In genomic region chr3:22089825-22090224, GRCm38 (mm10) we compare ENCODE assay signal across 11 mouse cellular contexts. TPM values are rescaled to one million over a fixed set of nuclear protein-coding genes. Genes with fewer than 3 reads are reported as not detected.
DNase-seq lines count a peak whose midpoint lies in the region; ATAC-seq lines count a peak whose summit lies in the region.
"Had no signal": no experiment of that assay in that cellular context is flagged by ENCODE, and none has a peak within 500 bp of the region (broad histone marks: within the 10 kb centered on the region; RNA-seq: fewer than 3 reads in every experiment).

No protein-coding gene starts in this region.

- 65% methylated on average over 3 of the region's 3 CpGs for WGBS in heart, embryonic 16.5 days
- 70% methylated on average over 3 of the region's 3 CpGs for WGBS in heart, embryonic 10.5 days
- WGBS in intestine, embryonic 15.5 days, result 69% methylated on average over 3 of the region's 3 CpGs
- WGBS in midbrain, embryonic 13.5 days, result 91% methylated on average over 3 of the region's 3 CpGs

- ATAC-seq in heart, embryonic 16.5 days (replicated peaks; ENCODE audit: extremely low read depth, insufficient read depth, low FRiP score), result no peak
- ATAC-seq in megakaryocyte, adult 5-6 weeks (ENCODE audit: poor library complexity, severe bottlenecking), result no peak
- ATAC-seq in intestine, embryonic 15.5 days, result no peak
- no peak for ATAC-seq in midbrain, embryonic 13.5 days
- ATAC-seq: midbrain, embryonic 15.5 days had no signal

- no peak for DNase-seq in heart, embryonic 10.5 days (ENCODE audit: low spot score)
- DNase-seq in cerebellum, postnatal 25 days, result no peak
- DNase-seq in left cerebral cortex, adult 11 months (ENCODE audit: low spot score), result no peak
- DNase-seq: layer of hippocampus, postnatal 36 days; thymus, adult 18-20 months had no signal

- H3K9me3 ChIP-seq in heart, embryonic 16.5 days (replicated peaks; ENCODE audit: control insufficient read depth, low read length), result no peaks in the 10 kb centered on the region
- H3K9me3 ChIP-seq in heart, embryonic 10.5 days, result no peaks in the 10 kb centered on the region
- H3K9me3 ChIP-seq in megakaryocyte, embryonic 14.5 days, result no peaks in the 10 kb centered on the region
- H3K9me3 ChIP-seq in intestine, embryonic 15.5 days, result no peaks in the 10 kb centered on the region
- H3K9me3 ChIP-seq in midbrain, embryonic 13.5 days, result no peaks in the 10 kb centered on the region
- H3K9me3 ChIP-seq: midbrain, embryonic 15.5 days had no signal

- no peak overlapping the region for H3K4me3 ChIP-seq in heart, embryonic 16.5 days (ENCODE audit: low read length)
- H3K4me3 ChIP-seq in heart, embryonic 10.5 days, result no peak overlapping the region
- peak overlapping the region; percentile 87 for H3K4me3 ChIP-seq in megakaryocyte, embryonic 14.5 days (replicated peaks)
- no peak overlapping the region for H3K4me3 ChIP-seq in intestine, embryonic 15.5 days (replicated peaks)
- no peak overlapping the region for H3K4me3 ChIP-seq in midbrain, embryonic 13.5 days (replicated peaks)
- H3K4me3 ChIP-seq: midbrain, embryonic 15.5 days had no signal

- peaks cover 31% of the 10 kb centered on the region for H3K4me1 ChIP-seq in heart, embryonic 16.5 days (ENCODE audit: control insufficient read depth, insufficient read depth, low read length)
- H3K4me1 ChIP-seq in heart, embryonic 10.5 days, result peaks cover 45% of the 10 kb centered on the region
- H3K4me1 ChIP-seq in megakaryocyte, embryonic 14.5 days, result peaks cover 75% of the 10 kb centered on the region
- peaks cover 22% of the 10 kb centered on the region for H3K4me1 ChIP-seq in intestine, embryonic 15.5 days (replicated peaks)
- peaks cover 14% of the 10 kb centered on the region for H3K4me1 ChIP-seq in midbrain, embryonic 13.5 days (replicated peaks)

- no peak overlapping the region for H3K4me2 ChIP-seq in heart, embryonic 16.5 days (ENCODE audit: low read depth, low read length)
- H3K4me2 ChIP-seq in intestine, embryonic 15.5 days (replicated peaks), result no peak overlapping the region
- no peak overlapping the region for H3K4me2 ChIP-seq in midbrain, embryonic 13.5 days (replicated peaks)
- H3K4me2 ChIP-seq: midbrain, embryonic 15.5 days had no signal

- H3K27ac ChIP-seq in heart, embryonic 16.5 days (ENCODE audit: low read length), result 0 out of 2 replicates have a peak overlapping the region, but pooled peaks have one; percentile 38
- H3K27ac ChIP-seq in heart, embryonic 10.5 days, result no peak overlapping the region
- peak overlapping the region; percentile 23; the same call in 1 of the 2 replicates for H3K27ac ChIP-seq in intestine, embryonic 15.5 days
- no peak overlapping the region for H3K27ac ChIP-seq in midbrain, embryonic 13.5 days
- H3K27ac ChIP-seq: midbrain, embryonic 15.5 days had no signal

- H3K9ac ChIP-seq in heart, embryonic 16.5 days (ENCODE audit: low read length), result no peak overlapping the region
- no peak overlapping the region for H3K9ac ChIP-seq in intestine, embryonic 15.5 days
- H3K9ac ChIP-seq in midbrain, embryonic 13.5 days (replicated peaks), result no peak overlapping the region
- H3K9ac ChIP-seq: midbrain, embryonic 15.5 days had no signal

- no peaks in the 10 kb centered on the region for H3K36me3 ChIP-seq in heart, embryonic 16.5 days (ENCODE audit: control insufficient read depth, insufficient read depth)
- H3K36me3 ChIP-seq in heart, embryonic 10.5 days, result no peaks in the 10 kb centered on the region
- H3K36me3 ChIP-seq in megakaryocyte, embryonic 14.5 days (replicated peaks; ENCODE audit: low read length), result peaks cover 34% of the 10 kb centered on the region
- no peaks in the 10 kb centered on the region for H3K36me3 ChIP-seq in intestine, embryonic 15.5 days
- H3K36me3 ChIP-seq in midbrain, embryonic 13.5 days, result no peaks in the 10 kb centered on the region
- H3K36me3 ChIP-seq: midbrain, embryonic 15.5 days had no signal

- H3K27me3 ChIP-seq in heart, embryonic 16.5 days (ENCODE audit: control insufficient read depth, insufficient read depth, low read length), result no peaks in the 10 kb centered on the region
- no peaks in the 10 kb centered on the region for H3K27me3 ChIP-seq in heart, embryonic 10.5 days (ENCODE audit: insufficient read depth, poor library complexity, severe bottlenecking)
- H3K27me3 ChIP-seq in megakaryocyte, embryonic 14.5 days (replicated peaks), result no peaks in the 10 kb centered on the region
- no peaks in the 10 kb centered on the region for H3K27me3 ChIP-seq in intestine, embryonic 15.5 days (replicated peaks)
- no peaks in the 10 kb centered on the region for H3K27me3 ChIP-seq in midbrain, embryonic 13.5 days
- H3K27me3 ChIP-seq: midbrain, embryonic 15.5 days had no signal

RNA-seq across cellular contexts. Expression of gene Tbl1xr1, which starts 13.4 kb away (rescaled TPM):
- polyA plus RNA-seq in heart, embryonic 16.5 days (2015; fragmentation: Nextera tagmentation; extraction: Ambion mirVana), result 12.9 and 14.7 TPM in 2 replicates
- 17.7 and 18.7 TPM in 2 replicates for polyA plus RNA-seq in heart, embryonic 10.5 days (2016; fragmentation: Nextera tagmentation; extraction: Ambion mirVana)
- polyA plus RNA-seq in megakaryocyte, embryonic 14.5 days (2012; ENCODE audit: insufficient read depth, low replicate concordance), result 1.0 and 6.1 TPM in 2 replicates
- total RNA-seq in megakaryocyte, adult 5-6 weeks (2015), result 111 and 139 TPM in 2 replicates
- total RNA-seq in megakaryocyte, adult 5-6 weeks (2017), result 95.5 and 99.3 TPM in 2 replicates
- 12.9 and 13.5 TPM in 2 replicates for polyA plus RNA-seq in intestine, embryonic 15.5 days (2015; fragmentation: Nextera tagmentation; extraction: Ambion mirVana)
- polyA plus RNA-seq in midbrain, embryonic 13.5 days (2015; fragmentation: Nextera tagmentation; extraction: Ambion mirVana), result 18.2 and 20.2 TPM in 2 replicates

Comparison
In these comparisons a context has a peak if more than half of its experiments do, and no peak if none do; other contexts are left out.
1. H3K27ac ChIP-seq: peak in heart, embryonic 16.5 days (single experiment) and intestine, embryonic 15.5 days (single experiment); none in heart, embryonic 10.5 days (single experiment) and midbrain, embryonic 13.5 days (single experiment).